8 mouse cellular contexts compared by ENCODE assay signal in genomic region chr16:20213591-20214226, GRCm38 (mm10). TPM values are rescaled to one million over a fixed set of nuclear protein-coding genes. Genes with fewer than 3 reads are reported as not detected.
A peak's percentile ranks its signal among the peaks of the same experiment; 100 is the strongest.
DNase-seq lines count a peak whose midpoint lies in the region; TF ChIP-seq lines count a peak whose summit lies in the region.

No protein-coding gene starts in this region.

- H3K27me3 ChIP-seq in limb, embryonic 10.5 days (ENCODE audit: low read depth, poor library complexity, severe bottlenecking): no peaks in the 10 kb centered on the region
- no peaks in the 10 kb centered on the region for H3K27me3 ChIP-seq in small intestine, adult 2 months (ENCODE audit: control insufficient read depth, insufficient read depth, low read length)

- no peaks in the 10 kb centered on the region for H3K9me3 ChIP-seq in limb, embryonic 10.5 days (replicated peaks)

- H3K27ac ChIP-seq in limb, embryonic 10.5 days: no peak overlapping the region
- H3K27ac ChIP-seq in small intestine, adult 2 months (ENCODE audit: insufficient read depth, low read depth, low read length): no peak overlapping the region

- no peak for TF ChIP-seq POLR2A in small intestine, adult 2 months (IDR thresholded peaks at IDR 0.05; ENCODE audit: low read depth, low read length)

- intact Hi-C loops in gastrocnemius, postnatal 14 days (cut with DNase I; ENCODE audit: low total_unique reads): no loop called here
- intact Hi-C loops in heart, postnatal 10 days (cut with DNase I): loop anchor here (2.0 to 10.0 kb wide), 3 partner anchors 89 to 441 kb away; partner anchors contain the start of genes Eif2b5, Parl and Psmd2

- DNase-seq in gastrocnemius, postnatal 14 days: peak; percentile 28
- DNase-seq in gastrocnemius, adult 8-10 months (ENCODE audit: low spot score in 2 of 2): no peak
- DNase-seq in urinary bladder, postnatal 14 days (ENCODE audit: low spot score): peak; percentile 52
- DNase-seq in urinary bladder, postnatal 10 days (ENCODE audit: low spot score): no peak
- DNase-seq in cerebellum, adult 18-20 months: peak; percentile 64 to 68
- DNase-seq in heart, postnatal 10 days: peak; percentile 52 to 72
- peak; percentile 43 for DNase-seq in limb, embryonic 10.5 days (ENCODE audit: low spot score)

- 88% methylated on average over 3 of the region's 3 CpGs for WGBS in limb, embryonic 10.5 days
- WGBS in small intestine, adult 2 months: 85% methylated on average over 3 of the region's 3 CpGs

- peak; percentile 9; the same call in 1 of the 2 replicates for TF ChIP-seq CTCF in small intestine, adult 2 months (IDR thresholded peaks at IDR 0.05; ENCODE audit: extremely low read depth, insufficient read length, insufficient replicate concordance, low read depth, low read length)

- H3K4me1 ChIP-seq in limb, embryonic 10.5 days: no peaks in the 10 kb centered on the region
- H3K4me1 ChIP-seq in small intestine, adult 2 months (ENCODE audit: control insufficient read depth, insufficient read depth, insufficient read length, low read length): no peaks in the 10 kb centered on the region

- peaks cover 98% of the 10 kb centered on the region for H3K36me3 ChIP-seq in limb, embryonic 10.5 days
- H3K36me3 ChIP-seq in small intestine, adult 2 months (ENCODE audit: control insufficient read depth, insufficient read depth, low read length): peaks cover 41% of the 10 kb centered on the region

- no peak overlapping the region for H3K4me3 ChIP-seq in limb, embryonic 10.5 days
- no peak overlapping the region for H3K4me3 ChIP-seq in small intestine, adult 2 months (ENCODE audit: low read depth, low read length)

RNA-seq across cellular contexts. Expression of gene Map6d1, which starts 27.4 kb away (rescaled TPM):
- total RNA-seq in gastrocnemius, postnatal 14 days (2021): under 1 TPM; 0.44 to 0.68 TPM
- total RNA-seq in gastrocnemius, adult 8-10 months (2022): under 1 TPM; 0.24 to 0.53 (median 0.46) TPM
- under 1 TPM; 0.89 to 0.91 TPM for total RNA-seq in heart, postnatal 10 days (2021)
- polyA plus RNA-seq in limb, embryonic 10.5 days (2016; fragmentation: Nextera tagmentation; extraction: Ambion mirVana): 0.75 and 0.89 TPM in 2 replicates
- 0.05 and 0.10 TPM in 2 replicates for polyA plus RNA-seq in small intestine, adult 2 months (2012; rRNA removed)

Comparison
In these comparisons a context has a peak if more than half of its experiments do, and no peak if none do; other contexts are left out.
1. DNase-seq: peak in gastrocnemius, postnatal 14 days (single experiment), urinary bladder, postnatal 14 days (single experiment), cerebellum, adult 18-20 months (2 of 2), heart, postnatal 10 days (2 of 2) and limb, embryonic 10.5 days (single experiment); none in gastrocnemius, adult 8-10 months (0 of 2) and urinary bladder, postnatal 10 days (single experiment).